Mouse (Mus musculus) kidney, postnatal 0 days (tissue): ENCODE results near the gene Olfr1089. TPM values are rescaled to one million over a fixed set of nuclear protein-coding genes. Genes with fewer than 3 reads are reported as not detected.

ENCODE experiments used
- ATAC-seq: fragments of 200-750 bp; cut with Nextera tagmentation; replicated peaks from 2 replicates; pipeline ENCODE4 v1.8.0; 2017; ENCODE audit warnings: low read depth, moderate number of reproducible peaks, moderate TSS enrichment, moderate library complexity; ENCODE audit not compliant: low FRiP score
- DNase-seq: peaks from one replicate; pipeline ENCODE4 v3.0.0-alpha.2; 2016; ENCODE audit warnings: low spot score
- H3K27ac ChIP-seq: fragments of 300-500 bp; sonication (generic); 2 replicates; pipeline ENCODE4 v1.5.1; 2014; ENCODE audit warnings: mild to moderate bottlenecking
- H3K27me3 ChIP-seq: fragments of 300-500 bp; sonication (generic); 2 replicates; pipeline ENCODE4 v1.6.1; 2014; ENCODE audit warnings: low read length, mixed read lengths; ENCODE audit not compliant: insufficient read depth
- H3K36me3 ChIP-seq: fragments of 300-500 bp; sonication (generic); 2 replicates; pipeline ENCODE4 v1.6.1; 2014; ENCODE audit warnings: low read length, mixed read lengths; ENCODE audit not compliant: insufficient read depth
- H3K4me1 ChIP-seq: fragments of 300-500 bp; sonication (generic); replicated peaks from 2 replicates; pipeline ENCODE4 v1.6.1; 2014; ENCODE audit warnings: antibody characterized with exemption, low read length, mixed read lengths; ENCODE audit not compliant: insufficient read depth
- H3K4me2 ChIP-seq: fragments of 300-500 bp; sonication (generic); 2 replicates; pipeline ENCODE4 v1.6.1; 2014; ENCODE audit warnings: mild to moderate bottlenecking, low read length, moderate library complexity, mixed read lengths
- H3K4me3 ChIP-seq: fragments of 300-500 bp; sonication (generic); replicated peaks from 2 replicates; pipeline ENCODE4 v1.5.1; 2014; ENCODE audit warnings: low read depth, low read length
- H3K9ac ChIP-seq: fragments of 300-500 bp; sonication (generic); 2 replicates; pipeline ENCODE4 v1.6.1; 2014; ENCODE audit warnings: low read depth, low read length
- H3K9me3 ChIP-seq: fragments of 300-500 bp; sonication (generic); replicated peaks from 2 replicates; pipeline ENCODE4 v1.6.1; 2016; ENCODE audit warnings: low read length, inconsistent platforms, mixed read lengths
- CTCF ChIP-seq: IDR thresholded peaks from 2 replicates; pipeline ENCODE4 v1.5.1; 2016; ENCODE audit warnings: antibody characterized with exemption, low read depth, mild to moderate bottlenecking, moderate library complexity
- WGBS: fragments of 180-500 bp; shearing (Covaris S2); extraction: QIAGEN DNeasy Blood & Tissue Kit; methylation state at CpG from one replicate; pipeline ENCODE4 v1.1.7; 2014; 5-methylcytosine and 5-hydroxymethylcytosine counted together
- polyA plus RNA-seq: library from polyadenylated mRNA; unstranded; fragments of >200 nt; fragmentation: Nextera tagmentation; extraction: Ambion mirVana; gene quantifications from 2 replicates; pipeline ENCODE4 v1.2.1, GENCODE M21; 2015

Olfr1089 gene
- not detected in 2 replicates for polyA plus RNA-seq

GRCm38 (mm10) chr2:86733601-86734000 is at the start of gene Olfr1089:
Gene Olfr1089, minus strand, starts transcription at chr2:86733701.
- Histone ChIP-seq H3K4me3 (no peak within 1 kb of the TSS), H3K4me1 (no peaks in the 10 kb centered on the region), H3K9ac (no peak within 1 kb of the TSS), H3K36me3 (no peaks in the 10 kb centered on the region), H3K27ac (no peak within 1 kb of the TSS), H3K27me3 (no peaks in the 10 kb centered on the region), H3K4me2 (no peak within 1 kb of the TSS), H3K9me3 (no peaks in the 10 kb centered on the region)
- ATAC-seq (no peak), DNase-seq (no peak)
- TF ChIP-seq CTCF, result no peak

DNA sequence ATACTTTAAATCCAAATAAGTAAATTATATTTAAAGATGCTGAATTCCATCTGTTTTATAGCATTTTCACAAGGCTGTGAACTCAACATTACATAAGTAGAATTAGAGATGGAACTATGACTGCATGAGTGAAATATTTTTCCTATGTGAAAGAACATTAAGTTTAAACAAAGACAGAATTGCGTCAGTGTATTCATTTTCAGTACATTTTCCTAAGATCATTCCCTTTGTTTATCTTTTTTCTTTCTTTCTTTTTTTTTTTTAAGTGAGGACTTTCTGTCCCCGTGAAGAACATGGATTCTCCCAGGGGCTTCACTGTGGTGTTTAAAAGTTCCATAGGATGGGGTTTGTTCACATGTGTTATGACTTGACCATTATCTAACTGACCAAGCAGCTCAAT is 48.7 kb upstream of the Olfr1089 start, which contains the start of gene Olfr1093:
Gene Olfr1093, plus strand, starts transcription at position 301 of the 400 bp plus-strand sequence.
- WGBS, result 75% methylated on average over 2 of the region's 2 CpGs
- no peak for DNase-seq
- TF ChIP-seq CTCF, result no peak

GRCm38 (mm10) chr2:86761050-86761449 is 27.5 kb upstream of the Olfr1089 start:
- no peak overlapping the region for H3K27ac ChIP-seq
- no peaks in the 10 kb centered on the region for H3K4me1 ChIP-seq
- DNase-seq (no peak), ATAC-seq (no peak)
- H3K36me3 ChIP-seq, result no peaks in the 10 kb centered on the region
- H3K9ac ChIP-seq, result no peak overlapping the region
- no peaks in the 10 kb centered on the region for H3K9me3 ChIP-seq
- WGBS, result 98% methylated on average over 6 of the region's 6 CpGs
- no peak overlapping the region for H3K4me3 ChIP-seq
- H3K27me3 ChIP-seq, result no peaks in the 10 kb centered on the region
- TF ChIP-seq CTCF, result no peak
- H3K4me2 ChIP-seq, result no peak overlapping the region

More for the DNA sequence above, 48.7 kb upstream of the Olfr1089 start, which contains the start of gene Olfr1093:
- no peak within 1 kb of the TSS for H3K9ac ChIP-seq
- no peak within 1 kb of the TSS for H3K4me2 ChIP-seq
- ATAC-seq, result no peak
- H3K4me1 ChIP-seq, result no peaks in the 10 kb centered on the region
- H3K4me3 ChIP-seq, result no peak within 1 kb of the TSS
- no peak within 1 kb of the TSS for H3K27ac ChIP-seq
- no peaks in the 10 kb centered on the region for H3K27me3 ChIP-seq
- no peaks in the 10 kb centered on the region for H3K9me3 ChIP-seq
- no peaks in the 10 kb centered on the region for H3K36me3 ChIP-seq

GRCm38 (mm10) chr2:86758893-86759292 is 25.4 kb upstream of the Olfr1089 start, which contains the start of gene Olfr1090:
Gene Olfr1090, minus strand, starts transcription at chr2:86758993.
- Histone ChIP-seq H3K9ac (no peak within 1 kb of the TSS), H3K4me3 (no peak within 1 kb of the TSS), H3K27me3 (no peaks in the 10 kb centered on the region), H3K4me2 (no peak within 1 kb of the TSS), H3K4me1 (no peaks in the 10 kb centered on the region), H3K9me3 (no peaks in the 10 kb centered on the region), H3K36me3 (no peaks in the 10 kb centered on the region), H3K27ac (no peak within 1 kb of the TSS)
- DNase-seq, result no peak
- 83% methylated on average over 1 of the region's 1 CpGs for WGBS
- ATAC-seq, result no peak
- no peak for TF ChIP-seq CTCF

- Histone ChIP-seq H3K9me3 (no peaks in the 10 kb centered on the region), H3K27ac (no peak within 1 kb of the TSS), H3K4me1 (no peaks in the 10 kb centered on the region), H3K4me2 (no peak within 1 kb of the TSS), H3K4me3 (no peak within 1 kb of the TSS), H3K36me3 (no peaks in the 10 kb centered on the region), H3K9ac (no peak within 1 kb of the TSS), H3K27me3 (no peaks in the 10 kb centered on the region)
- ATAC-seq (no peak), DNase-seq (no peak)
- TF ChIP-seq CTCF, result no peak
Measured at GRCm38 (mm10) chr2:86698295-86698694, 35.2 kb downstream of the Olfr1089 start, which contains the start of gene Olfr1087. Gene Olfr1087, minus strand, starts transcription at chr2:86698395.

Other genes with a start within 250 kb of the Olfr1089 start
- not detected in 2 replicates for gene Olfr228, start 246.3 kb downstream of the Olfr1089 start, polyA plus RNA-seq
- not detected in 2 replicates for gene Olfr1076, start 225.2 kb downstream of the Olfr1089 start, polyA plus RNA-seq
- gene Olfr1079, start 191.2 kb downstream of the Olfr1089 start, polyA plus RNA-seq, result not detected in 2 replicates
- gene Olfr1080, start 175.5 kb downstream of the Olfr1089 start, polyA plus RNA-seq, result not detected in 2 replicates
- gene Olfr1082, start 134.7 kb downstream of the Olfr1089 start, polyA plus RNA-seq, result not detected in 2 replicates
- gene Olfr1084, start 94.0 kb downstream of the Olfr1089 start, polyA plus RNA-seq, result not detected in 2 replicates
- not detected in 2 replicates for gene Olfr1085, start 71.7 kb downstream of the Olfr1089 start, polyA plus RNA-seq
- gene Olfr1086, start 53.6 kb downstream of the Olfr1089 start, polyA plus RNA-seq, result not detected in 2 replicates
- gene Olfr1087, start 35.3 kb downstream of the Olfr1089 start, polyA plus RNA-seq, result not detected in 2 replicates
- gene Olfr1090, start 25.3 kb upstream of the Olfr1089 start, polyA plus RNA-seq, result not detected in 2 replicates
- not detected in 2 replicates for gene Olfr1093, start 48.8 kb upstream of the Olfr1089 start, polyA plus RNA-seq
- not detected in 2 replicates for gene Olfr141, start 76.3 kb upstream of the Olfr1089 start, polyA plus RNA-seq
- gene Olfr1094, start 91.0 kb upstream of the Olfr1089 start, polyA plus RNA-seq, result not detected in 2 replicates
- gene Olfr1095, start 118.0 kb upstream of the Olfr1089 start, polyA plus RNA-seq, result not detected in 2 replicates
- gene Gm13723, start 141.1 kb upstream of the Olfr1089 start, polyA plus RNA-seq, result not detected in 2 replicates
- not detected in 2 replicates for gene Olfr1097, start 158.5 kb upstream of the Olfr1089 start, polyA plus RNA-seq
- gene Olfr1098, start 190.8 kb upstream of the Olfr1089 start, polyA plus RNA-seq, result not detected in 2 replicates
- gene Olfr1099, start 227.0 kb upstream of the Olfr1089 start, polyA plus RNA-seq, result not detected in 2 replicates
- not detected in 2 replicates for gene Olfr1100, start 246.3 kb upstream of the Olfr1089 start, polyA plus RNA-seq